Mouse (Mus musculus): Measurements from ENCODE around the gene Olfr959. TPM values are rescaled to one million over a fixed set of nuclear protein-coding genes. Genes with fewer than 3 reads are reported as not detected.

The Olfr959 gene
- total RNA-seq, 2 experiments from 2014 or later, result not detected

Other genes starting within 250 kb of the Olfr959 start
- not detected for gene Olfr948, start 249.5 kb downstream of the Olfr959 start, total RNA-seq (2021)
- gene Olfr951, start 188.2 kb downstream of the Olfr959 start, total RNA-seq (2021), result not detected
- not detected for gene Olfr952, start 148.4 kb downstream of the Olfr959 start, total RNA-seq (2021)
- not detected for gene Olfr954, start 118.9 kb downstream of the Olfr959 start, total RNA-seq (2021)
- not detected for gene Olfr955, start 103.6 kb downstream of the Olfr959 start, total RNA-seq (2021)
- gene Olfr44, start 81.6 kb downstream of the Olfr959 start, total RNA-seq (2021), result not detected
- not detected for gene Olfr957, start 59.8 kb downstream of the Olfr959 start, total RNA-seq (2021)
- gene Olfr958, start 21.5 kb downstream of the Olfr959 start, total RNA-seq (2021), result not detected
- 10 to 100 TPM; 21.0 to 26.1 TPM for gene AW551984, start 28.8 kb upstream of the Olfr959 start, total RNA-seq (2021)
- not detected for gene Olfr148, start 35.1 kb upstream of the Olfr959 start, total RNA-seq (2021)
- gene Olfr960, start 45.8 kb upstream of the Olfr959 start, total RNA-seq (2021), result not detected
- gene Olfr961, start 69.5 kb upstream of the Olfr959 start, total RNA-seq (2021), result not detected
- not detected for gene Olfr963, start 91.6 kb upstream of the Olfr959 start, total RNA-seq (2021)
- gene Olfr149, start 131.5 kb upstream of the Olfr959 start, total RNA-seq (2021), result not detected
- gene Olfr965, start 135.8 kb upstream of the Olfr959 start, total RNA-seq (2021), result not detected
- not detected for gene Olfr150, start 155.4 kb upstream of the Olfr959 start, total RNA-seq (2021)
- gene Olfr967, start 170.7 kb upstream of the Olfr959 start, total RNA-seq (2021), result not detected
- not detected for gene Olfr968, start 207.7 kb upstream of the Olfr959 start, total RNA-seq (2021)
- not detected for gene Olfr969, start 215.4 kb upstream of the Olfr959 start, total RNA-seq (2021)
- gene Olfr970, start 233.3 kb upstream of the Olfr959 start, total RNA-seq (2021), result not detected